Mouse (Mus musculus) lung, postnatal 0 days (tissue): ENCODE measurements around the gene Klf12.

Experiments
- CTCF ChIP-seq: IDR thresholded peaks from 2 replicates; pipeline ENCODE4 v1.5.1; 2016; ENCODE audit warnings: antibody characterized with exemption, mild to moderate bottlenecking
- EP300 ChIP-seq: IDR thresholded peaks from 2 replicates; pipeline ENCODE4 v1.6.1; 2016; ENCODE audit warnings: antibody characterized with exemption, mild to moderate bottlenecking, control low read depth

DNA sequence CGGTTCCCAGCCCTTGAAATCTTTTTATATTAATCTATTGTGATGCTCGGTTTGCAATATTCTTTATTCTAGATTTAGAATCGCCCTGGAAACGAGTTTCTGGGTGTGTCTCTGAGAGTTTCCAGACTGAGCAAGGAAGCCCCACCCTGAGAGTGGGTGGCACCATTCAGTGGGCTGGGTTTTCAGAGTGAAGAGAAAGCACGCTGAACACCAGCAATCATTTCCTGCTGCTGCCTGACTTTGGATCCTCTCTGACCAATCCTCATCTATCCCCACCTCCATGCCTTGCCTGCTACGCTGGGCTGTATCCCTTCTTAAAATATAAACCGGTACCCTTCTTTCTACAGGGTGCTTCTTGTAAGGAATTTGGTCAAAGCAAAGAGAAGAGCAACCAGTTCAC is 71.4 kb downstream of the Klf12 start:
- TF ChIP-seq CTCF (no peak), EP300 (no peak)
